Mouse (Mus musculus): Measurements from ENCODE around the gene Megf6.

Gene Megf6

GRCm38 (mm10) chr4:154170506-154171150, at the start of gene Megf6:
Gene Megf6, plus strand, starts transcription at chr4:154170730.
- in situ Hi-C loops (cut with MboI): no loop called here

GRCm38 (mm10) chr4:154121800-154122199, 48.7 kb upstream of the Megf6 start:
- in situ Hi-C loops (cut with MboI): no loop called here

- in situ Hi-C loops (cut with MboI): no loop called here
Observed at GRCm38 (mm10) chr4:154122374-154122773, 48.2 kb upstream of the Megf6 start.

GRCm38 (mm10) chr4:154123553-154123952, 47.0 kb upstream of the Megf6 start:
- in situ Hi-C loops (cut with MboI): no loop called here

- in situ Hi-C loops (cut with MboI): no loop called here
Observed at GRCm38 (mm10) chr4:154125202-154125601, 45.3 kb upstream of the Megf6 start.

GRCm38 (mm10) chr4:154127273-154127672, 43.3 kb upstream of the Megf6 start:
- in situ Hi-C loops (cut with MboI): no loop called here

- in situ Hi-C loops (cut with MboI): no loop called here
Observed at GRCm38 (mm10) chr4:154129950-154130349, 40.6 kb upstream of the Megf6 start.

GRCm38 (mm10) chr4:154131894-154132293, 38.6 kb upstream of the Megf6 start:
- in situ Hi-C loops (cut with MboI): no loop called here

- in situ Hi-C loops (cut with MboI): no loop called here
Observed at GRCm38 (mm10) chr4:154134803-154135202, 35.7 kb upstream of the Megf6 start.

GRCm38 (mm10) chr4:154137139-154137538, 33.4 kb upstream of the Megf6 start:
- in situ Hi-C loops (cut with MboI): no loop called here

GRCm38 (mm10) chr4:154139671-154140181, 30.8 kb upstream of the Megf6 start:
- in situ Hi-C loops (cut with MboI): no loop called here

GRCm38 (mm10) chr4:154140182-154140212, 30.5 kb upstream of the Megf6 start, which contains the start of gene Trp73:
Gene Trp73, minus strand, starts transcription at chr4:154140208.
- in situ Hi-C loops (cut with MboI): no loop called here

- in situ Hi-C loops (cut with MboI): no loop called here
Observed at GRCm38 (mm10) chr4:154140213-154141008, 30.1 kb upstream of the Megf6 start.

GRCm38 (mm10) chr4:154141009-154141867, 29.3 kb upstream of the Megf6 start:
- in situ Hi-C loops (cut with MboI): no loop called here

- in situ Hi-C loops (cut with MboI): no loop called here
Observed at GRCm38 (mm10) chr4:154142211-154143040, 28.1 kb upstream of the Megf6 start, which contains the start of gene Wrap73. Gene Wrap73, plus strand, starts transcription at chr4:154142372.

- in situ Hi-C loops (cut with MboI): no loop called here
Observed at GRCm38 (mm10) chr4:154144712-154145111, 25.8 kb upstream of the Megf6 start.

GRCm38 (mm10) chr4:154146342-154146741, 24.2 kb upstream of the Megf6 start:
- in situ Hi-C loops (cut with MboI): no loop called here

- in situ Hi-C loops (cut with MboI): no loop called here
Observed at GRCm38 (mm10) chr4:154154104-154154503, 16.4 kb upstream of the Megf6 start.

- in situ Hi-C loops (cut with MboI): no loop called here
Observed at GRCm38 (mm10) chr4:154156050-154156449, 14.5 kb upstream of the Megf6 start.

- in situ Hi-C loops (cut with MboI): no loop called here
Observed at GRCm38 (mm10) chr4:154157970-154158662, 12.4 kb upstream of the Megf6 start.

- in situ Hi-C loops (cut with MboI): no loop called here
Observed at GRCm38 (mm10) chr4:154159002-154159401, 11.5 kb upstream of the Megf6 start.
